Mouse (Mus musculus): Measurements from ENCODE around the gene Clstn3. TPM values are rescaled to one million over a fixed set of nuclear protein-coding genes. Genes with fewer than 3 reads are reported as not detected.

Clstn3 gene
- polyA plus RNA-seq (2012; rRNA removed) = 60.9 and 64.3 TPM in 2 replicates

GRCm38 (mm10) chr6:124464305-124465271 lies at the start of gene Clstn3:
TSS of gene Clstn3 (minus strand) at chr6:124464794.

GRCm38 (mm10) chr6:124512355-124512836 lies 47.8 kb upstream of the Clstn3 start, which contains the start of gene C1ra:
TSS of gene C1ra (plus strand) at chr6:124512405.

GRCm38 (mm10) chr6:124492842-124493561 lies 28.4 kb upstream of the Clstn3 start, which contains the start of gene C1rl:
TSS of gene C1rl (plus strand) at chr6:124493113.

DNA sequence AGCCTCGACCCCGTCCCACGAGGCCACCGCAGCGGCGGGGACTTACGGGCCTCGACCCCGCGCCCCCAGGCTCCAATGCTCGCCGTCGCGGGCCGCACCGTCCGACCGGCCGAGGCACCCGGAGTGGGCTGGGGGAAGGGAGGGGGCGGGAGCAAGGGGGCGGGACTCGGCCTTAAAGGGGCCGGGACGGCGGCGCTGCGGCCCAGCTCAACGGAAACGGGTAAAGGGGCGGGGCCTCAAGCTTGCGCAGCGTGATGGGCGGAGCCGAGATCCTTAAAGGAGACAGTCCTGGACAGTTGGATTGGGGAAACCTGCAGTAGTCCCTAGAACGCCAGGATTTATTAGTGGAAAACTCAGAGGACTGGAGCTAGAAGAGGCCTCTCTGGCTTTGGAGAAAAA lies 49.7 kb downstream of the Clstn3 start, which contains the start of gene Pex5:
TSS of gene Pex5 (minus strand) at position 141 of the 399 bp plus-strand sequence.

Other genes with a start within 250 kb of the Clstn3 start
- gene Vmn2r27, start 232.9 kb downstream of the Clstn3 start, polyA plus RNA-seq (2012; rRNA removed) = not detected in 2 replicates
- 0.06 and 0.10 TPM in 2 replicates for gene Cd163, start 160.1 kb downstream of the Clstn3 start, polyA plus RNA-seq (2012; rRNA removed)
- 86.2 and 93.2 TPM in 2 replicates for gene Pex5, start 49.7 kb downstream of the Clstn3 start, polyA plus RNA-seq (2012; rRNA removed)
- gene C1rl, start 28.3 kb upstream of the Clstn3 start, polyA plus RNA-seq (2012; rRNA removed) = 0.09 and 0.10 TPM in 2 replicates
- 0.33 and 0.93 TPM in 2 replicates for gene C1ra, start 47.6 kb upstream of the Clstn3 start, polyA plus RNA-seq (2012; rRNA removed)
- gene C1s1, start 77.6 kb upstream of the Clstn3 start, polyA plus RNA-seq (2012; rRNA removed) = 1.3 and 2.9 TPM in 2 replicates
- gene C1rb, start 105.5 kb upstream of the Clstn3 start, polyA plus RNA-seq (2012; rRNA removed) = not detected in 2 replicates
- gene C1s2, start 171.3 kb upstream of the Clstn3 start, polyA plus RNA-seq (2012; rRNA removed) = 0.34 and 0.44 TPM in 2 replicates
- gene Lpcat3, start 198.2 kb upstream of the Clstn3 start, polyA plus RNA-seq (2012; rRNA removed) = 53.8 and 63.1 TPM in 2 replicates
- 134 and 145 TPM in 2 replicates for gene Emg1, start 247.4 kb upstream of the Clstn3 start, polyA plus RNA-seq (2012; rRNA removed)
- gene Phb2, start 247.5 kb upstream of the Clstn3 start, polyA plus RNA-seq (2012; rRNA removed) = 171 and 179 TPM in 2 replicates